Mouse (Mus musculus) erythroblast, embryonic 14.5 days (primary cell): Measurements from ENCODE around the gene Zfp207.

Source experiments
- GATA1 ChIP-seq: IDR thresholded peaks from 2 replicates; pipeline ENCODE4 v1.6.1; 2012; ENCODE audit warnings: low read length, inconsistent platforms, mixed read lengths
- TAL1 ChIP-seq: IDR thresholded peaks from 3 replicates; pipeline ENCODE4 v1.6.1; 2012; ENCODE audit warnings: low read length, inconsistent platforms, mixed read lengths

- TF ChIP-seq GATA1 (no peak), TAL1 (no peak)
Measured at GRCm38 (mm10) chr11:80377712-80378451, 5.2 kb upstream of the Zfp207 start, which contains the start of gene 5730455P16Rik.
